Mouse (Mus musculus): ENCODE results near the gene Ptk7. TPM values are rescaled to one million over a fixed set of nuclear protein-coding genes. Genes with fewer than 3 reads are reported as not detected.

Gene Ptk7
- total and polyA plus RNA-seq, 2 experiments from 2014 or later = 17.2 to 57.9 TPM

DNA sequence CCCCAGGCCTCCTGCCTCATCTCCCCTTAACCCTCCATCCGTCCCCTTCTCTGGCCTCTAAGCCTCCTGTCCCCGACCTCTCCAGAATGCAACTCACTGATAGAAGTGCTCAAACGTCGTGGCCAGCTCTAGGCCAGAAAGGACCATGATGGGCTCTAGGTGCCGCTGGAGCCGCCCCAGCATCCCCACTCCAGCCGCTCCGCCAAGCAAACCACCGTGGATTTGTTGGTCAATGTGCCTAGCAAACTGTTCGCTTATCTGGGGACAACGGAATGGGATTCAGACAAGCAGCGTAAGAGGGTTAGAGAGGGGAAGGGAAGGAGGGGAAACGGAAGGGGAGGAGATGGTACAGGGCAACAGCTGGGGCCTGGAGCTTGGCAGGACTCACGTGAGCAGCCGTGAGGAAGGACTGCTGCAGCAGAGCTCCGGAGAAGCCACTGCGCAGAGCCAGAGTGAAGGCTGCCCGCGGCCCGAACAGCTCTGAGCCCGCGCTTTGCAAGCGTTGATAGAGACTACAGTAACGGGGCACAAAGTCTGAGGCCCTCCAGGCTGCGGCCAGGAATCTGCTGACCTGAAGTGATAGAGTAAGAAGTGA is 108.8 kb downstream of the Ptk7 start:
- DNase-seq (ENCODE audit: low spot score) (peak; percentile 37), ATAC-seq (ENCODE audit: insufficient read depth, low read depth) (peak; percentile 66)
- Histone ChIP-seq H3K27ac (ENCODE audit: low read depth) (no peak overlapping the region), H3K9ac (replicated peaks; ENCODE audit: low read depth, low read length) (peak overlapping the region; percentile 17; the same call in 1 of the 2 replicates), H3K9me3 (replicated peaks; ENCODE audit: control insufficient read depth, low read length) (no peaks in the 10 kb centered on the region), H3K4me2 (ENCODE audit: low read depth, low read length) (peak overlapping the region; percentile 47), H3K27me3 (ENCODE audit: control insufficient read depth, insufficient read depth, low read length) (0 out of 2 replicates have a peak, but pooled peaks cover 8% of the 10 kb centered on the region), H3K36me3 (replicated peaks; ENCODE audit: control insufficient read depth, insufficient read depth, low read length) (no peaks in the 10 kb centered on the region), H3K4me3 (ENCODE audit: low read depth, low read length) (peak overlapping the region; percentile 13), H3K4me1 (ENCODE audit: control insufficient read depth, insufficient read depth) (no peaks in the 10 kb centered on the region)
- WGBS = 19% methylated on average over 25 of the region's 25 CpGs
- no peak for TF ChIP-seq EP300 (IDR thresholded peaks at IDR 0.05; ENCODE audit: low read depth)
- no peak for TF ChIP-seq CTCF (IDR thresholded peaks at IDR 0.05; ENCODE audit: low read depth)

DNA sequence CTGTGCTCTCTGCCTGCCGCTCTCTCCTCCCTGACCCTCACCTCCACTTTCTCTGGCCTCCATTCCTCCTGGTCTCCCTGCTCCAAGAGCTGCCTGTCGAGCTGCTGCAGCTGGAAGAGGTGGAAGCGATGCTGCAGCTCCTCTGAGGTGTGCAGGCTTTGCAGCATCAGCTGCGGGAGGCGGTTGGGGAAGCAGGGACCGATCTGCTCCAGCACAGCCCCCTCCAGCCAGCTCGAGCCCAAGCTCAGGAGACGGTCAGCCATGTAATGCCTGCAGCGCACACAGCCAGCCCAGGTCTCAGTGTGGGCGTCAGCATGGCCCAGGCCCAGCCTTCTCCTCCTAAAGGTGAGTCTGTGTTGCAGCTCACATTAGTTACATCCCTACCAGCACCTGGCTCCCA is 109.3 kb downstream of the Ptk7 start:
- Histone ChIP-seq H3K4me1 (ENCODE audit: control insufficient read depth, insufficient read depth) (no peaks in the 10 kb centered on the region), H3K9me3 (replicated peaks; ENCODE audit: control insufficient read depth, low read length) (no peaks in the 10 kb centered on the region), H3K27ac (ENCODE audit: low read depth) (no peak overlapping the region), H3K4me2 (ENCODE audit: low read depth, low read length) (peak overlapping the region; percentile 47), H3K36me3 (replicated peaks; ENCODE audit: control insufficient read depth, insufficient read depth, low read length) (no peaks in the 10 kb centered on the region), H3K4me3 (ENCODE audit: low read depth, low read length) (0 out of 2 replicates have a peak overlapping the region, but pooled peaks have one; percentile 13), H3K27me3 (ENCODE audit: control insufficient read depth, insufficient read depth, low read length) (0 out of 2 replicates have a peak, but pooled peaks cover 8% of the 10 kb centered on the region), H3K9ac (replicated peaks; ENCODE audit: low read depth, low read length) (no peak overlapping the region)
- ATAC-seq (ENCODE audit: insufficient read depth, low read depth) (no peak), DNase-seq (ENCODE audit: low spot score) (no peak)
- WGBS = 73% methylated on average over 10 of the region's 10 CpGs
- TF ChIP-seq EP300 (IDR thresholded peaks at IDR 0.05; ENCODE audit: low read depth) (no peak), CTCF (IDR thresholded peaks at IDR 0.05; ENCODE audit: low read depth) (no peak)

Small RNA genes lying within 50 kb of the gene (microRNA-seq; reads per million reads assigned to microRNA genes)
- gene Mir6976 = 1.6 reads per million

Other genes starting within 250 kb of the Ptk7 start
- gene Zfp318, start 245.8 kb downstream of the Ptk7 start, total RNA-seq (2014; rRNA removed; ENCODE audit: low replicate concordance) = 5.3 and 18.1 TPM in 2 replicates
- gene Zfp318, start 245.8 kb downstream of the Ptk7 start, polyA plus RNA-seq (2015; fragmentation: Nextera tagmentation; extraction: Ambion mirVana) = 4.2 and 4.4 TPM in 2 replicates
- 1.5 TPM in 1 of 2 replicates, not detected in the other for gene Crip3, start 200.6 kb downstream of the Ptk7 start, total RNA-seq (2014; rRNA removed; ENCODE audit: low replicate concordance)
- gene Crip3, start 200.6 kb downstream of the Ptk7 start, polyA plus RNA-seq (2015; fragmentation: Nextera tagmentation; extraction: Ambion mirVana) = 0.48 and 1.00 TPM in 2 replicates
- gene Slc22a7, start 191.0 kb downstream of the Ptk7 start, total RNA-seq (2014; rRNA removed; ENCODE audit: low replicate concordance) = not detected in 2 replicates
- not detected in 2 replicates for gene Slc22a7, start 191.0 kb downstream of the Ptk7 start, polyA plus RNA-seq (2015; fragmentation: Nextera tagmentation; extraction: Ambion mirVana)
- 0.31 and 0.80 TPM in 2 replicates for gene Ttbk1, start 141.8 kb downstream of the Ptk7 start, total RNA-seq (2014; rRNA removed; ENCODE audit: low replicate concordance)
- gene Ttbk1, start 141.8 kb downstream of the Ptk7 start, polyA plus RNA-seq (2015; fragmentation: Nextera tagmentation; extraction: Ambion mirVana) = 0.04 TPM in 2 replicates
- gene Dnph1, start 132.8 kb downstream of the Ptk7 start, total RNA-seq (2014; rRNA removed; ENCODE audit: low replicate concordance) = 7.0 and 16.0 TPM in 2 replicates
- gene Dnph1, start 132.8 kb downstream of the Ptk7 start, polyA plus RNA-seq (2015; fragmentation: Nextera tagmentation; extraction: Ambion mirVana) = 9.1 and 10.0 TPM in 2 replicates
- 12.7 and 20.3 TPM in 2 replicates for gene Cul9, start 83.1 kb downstream of the Ptk7 start, total RNA-seq (2014; rRNA removed; ENCODE audit: low replicate concordance)
- 4.9 and 6.1 TPM in 2 replicates for gene Cul9, start 83.1 kb downstream of the Ptk7 start, polyA plus RNA-seq (2015; fragmentation: Nextera tagmentation; extraction: Ambion mirVana)
- 192 and 271 TPM in 2 replicates for gene Srf, start 73.3 kb downstream of the Ptk7 start, total RNA-seq (2014; rRNA removed; ENCODE audit: low replicate concordance)
- 6.4 and 8.8 TPM in 2 replicates for gene Srf, start 73.3 kb downstream of the Ptk7 start, polyA plus RNA-seq (2015; fragmentation: Nextera tagmentation; extraction: Ambion mirVana)
- gene Klc4, start 16.5 kb upstream of the Ptk7 start, total RNA-seq (2014; rRNA removed; ENCODE audit: low replicate concordance) = 26.2 and 29.0 TPM in 2 replicates
- gene Klc4, start 16.5 kb upstream of the Ptk7 start, polyA plus RNA-seq (2015; fragmentation: Nextera tagmentation; extraction: Ambion mirVana) = 25.1 and 28.8 TPM in 2 replicates
- 96.7 and 116 TPM in 2 replicates for gene Mrpl2, start 16.7 kb upstream of the Ptk7 start, total RNA-seq (2014; rRNA removed; ENCODE audit: low replicate concordance)
- 152 and 158 TPM in 2 replicates for gene Mrpl2, start 16.7 kb upstream of the Ptk7 start, polyA plus RNA-seq (2015; fragmentation: Nextera tagmentation; extraction: Ambion mirVana)
- 92.7 and 95.5 TPM in 2 replicates for gene Cul7, start 20.8 kb upstream of the Ptk7 start, total RNA-seq (2014; rRNA removed; ENCODE audit: low replicate concordance)
- gene Cul7, start 20.8 kb upstream of the Ptk7 start, polyA plus RNA-seq (2015; fragmentation: Nextera tagmentation; extraction: Ambion mirVana) = 18.6 and 20.6 TPM in 2 replicates
- 15.5 and 18.8 TPM in 2 replicates for gene Rrp36, start 44.8 kb upstream of the Ptk7 start, total RNA-seq (2014; rRNA removed; ENCODE audit: low replicate concordance)
- 26.6 and 29.7 TPM in 2 replicates for gene Rrp36, start 44.8 kb upstream of the Ptk7 start, polyA plus RNA-seq (2015; fragmentation: Nextera tagmentation; extraction: Ambion mirVana)
- 40.2 and 44.0 TPM in 2 replicates for gene Mea1, start 49.3 kb upstream of the Ptk7 start, total RNA-seq (2014; rRNA removed; ENCODE audit: low replicate concordance)
- 101 and 114 TPM in 2 replicates for gene Mea1, start 49.3 kb upstream of the Ptk7 start, polyA plus RNA-seq (2015; fragmentation: Nextera tagmentation; extraction: Ambion mirVana)
- gene Klhdc3, start 51.4 kb upstream of the Ptk7 start, total RNA-seq (2014; rRNA removed; ENCODE audit: low replicate concordance) = 117 and 133 TPM in 2 replicates
- 175 and 178 TPM in 2 replicates for gene Klhdc3, start 51.4 kb upstream of the Ptk7 start, polyA plus RNA-seq (2015; fragmentation: Nextera tagmentation; extraction: Ambion mirVana)
- 46.3 and 46.6 TPM in 2 replicates for gene Ppp2r5d, start 75.6 kb upstream of the Ptk7 start, total RNA-seq (2014; rRNA removed; ENCODE audit: low replicate concordance)
- gene Ppp2r5d, start 75.6 kb upstream of the Ptk7 start, polyA plus RNA-seq (2015; fragmentation: Nextera tagmentation; extraction: Ambion mirVana) = 25.2 and 27.1 TPM in 2 replicates
- 22.2 and 22.7 TPM in 2 replicates for gene Pex6, start 82.0 kb upstream of the Ptk7 start, total RNA-seq (2014; rRNA removed; ENCODE audit: low replicate concordance)
- gene Pex6, start 82.0 kb upstream of the Ptk7 start, polyA plus RNA-seq (2015; fragmentation: Nextera tagmentation; extraction: Ambion mirVana) = 6.5 and 8.8 TPM in 2 replicates
- gene Gnmt, start 99.7 kb upstream of the Ptk7 start, total RNA-seq (2014; rRNA removed; ENCODE audit: low replicate concordance) = 1.1 and 2.7 TPM in 2 replicates
- 2.4 and 2.8 TPM in 2 replicates for gene Gnmt, start 99.7 kb upstream of the Ptk7 start, polyA plus RNA-seq (2015; fragmentation: Nextera tagmentation; extraction: Ambion mirVana)
- 37.9 and 44.5 TPM in 2 replicates for gene Cnpy3, start 122.7 kb upstream of the Ptk7 start, total RNA-seq (2014; rRNA removed; ENCODE audit: low replicate concordance)
- 27.7 and 29.0 TPM in 2 replicates for gene Cnpy3, start 122.7 kb upstream of the Ptk7 start, polyA plus RNA-seq (2015; fragmentation: Nextera tagmentation; extraction: Ambion mirVana)
- gene Ptcra, start 134.2 kb upstream of the Ptk7 start, total RNA-seq (2014; rRNA removed; ENCODE audit: low replicate concordance) = 0.27 TPM in 1 of 2 replicates, not detected in the other
- gene Ptcra, start 134.2 kb upstream of the Ptk7 start, polyA plus RNA-seq (2015; fragmentation: Nextera tagmentation; extraction: Ambion mirVana) = not detected in 2 replicates
- gene 2310039H08Rik, start 143.1 kb upstream of the Ptk7 start, total RNA-seq (2014; rRNA removed; ENCODE audit: low replicate concordance) = 75.6 and 80.4 TPM in 2 replicates
- gene 2310039H08Rik, start 143.1 kb upstream of the Ptk7 start, polyA plus RNA-seq (2015; fragmentation: Nextera tagmentation; extraction: Ambion mirVana) = 74.9 and 76.4 TPM in 2 replicates
- gene Rpl7l1, start 153.2 kb upstream of the Ptk7 start, total RNA-seq (2014; rRNA removed; ENCODE audit: low replicate concordance) = 34.6 and 44.3 TPM in 2 replicates
- gene Rpl7l1, start 153.2 kb upstream of the Ptk7 start, polyA plus RNA-seq (2015; fragmentation: Nextera tagmentation; extraction: Ambion mirVana) = 72.9 and 77.7 TPM in 2 replicates
- 3.6 and 17.2 TPM in 2 replicates for gene Bicral, start 229.0 kb upstream of the Ptk7 start, total RNA-seq (2014; rRNA removed; ENCODE audit: low replicate concordance)
- 1.8 and 2.3 TPM in 2 replicates for gene Bicral, start 229.0 kb upstream of the Ptk7 start, polyA plus RNA-seq (2015; fragmentation: Nextera tagmentation; extraction: Ambion mirVana)

Measured in heart, postnatal 0 days (tissue).